Mouse (Mus musculus): ENCODE measurements around the gene Fn3k. TPM values are rescaled to one million over a fixed set of nuclear protein-coding genes. Genes with fewer than 3 reads are reported as not detected.

Gene Fn3k
- total RNA-seq, 2 experiments from 2014 or later = 17.3 to 22.8 TPM

DNA sequence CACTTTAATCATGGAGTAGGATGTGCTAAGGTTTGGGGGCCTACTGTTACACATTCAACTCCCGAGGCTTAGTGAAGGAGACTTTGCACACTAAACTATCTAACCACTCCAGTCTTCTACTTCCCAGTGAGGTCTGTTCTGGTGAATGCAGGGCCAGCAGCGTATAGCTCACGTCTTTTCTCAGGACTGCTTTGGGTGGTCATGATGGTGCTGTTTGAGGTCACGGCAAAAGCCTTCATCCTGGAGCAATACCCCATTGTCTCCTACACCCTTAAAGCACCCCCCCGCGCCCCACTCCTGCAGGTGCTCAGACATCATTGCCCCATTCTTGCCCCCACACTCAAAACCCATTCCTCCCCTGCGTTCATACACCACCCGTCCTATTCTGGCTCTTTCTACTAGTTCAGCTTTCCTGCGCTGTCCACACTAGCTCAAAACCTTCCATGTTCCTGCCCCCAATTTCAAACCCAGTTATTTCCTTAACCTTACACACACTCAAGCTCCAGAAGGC lies 16.6 kb downstream of the Fn3k start:
- intact Hi-C loops (cut with DNase I) = no loop called here
- DNase-seq = no peak

GRCm38 (mm10) chr11:121451753-121452635 lies 17.3 kb downstream of the Fn3k start, which contains the start of gene Tbcd:
Tbcd (plus strand) TSS chr11:121451949.
- intact Hi-C loops (cut with DNase I) = no loop called here
- peak; percentile 95 to 97 for DNase-seq

GRCm38 (mm10) chr11:121457874-121458273 lies 23.2 kb downstream of the Fn3k start:
- no peak for DNase-seq
- intact Hi-C loops (cut with DNase I) = no loop called here

DNA sequence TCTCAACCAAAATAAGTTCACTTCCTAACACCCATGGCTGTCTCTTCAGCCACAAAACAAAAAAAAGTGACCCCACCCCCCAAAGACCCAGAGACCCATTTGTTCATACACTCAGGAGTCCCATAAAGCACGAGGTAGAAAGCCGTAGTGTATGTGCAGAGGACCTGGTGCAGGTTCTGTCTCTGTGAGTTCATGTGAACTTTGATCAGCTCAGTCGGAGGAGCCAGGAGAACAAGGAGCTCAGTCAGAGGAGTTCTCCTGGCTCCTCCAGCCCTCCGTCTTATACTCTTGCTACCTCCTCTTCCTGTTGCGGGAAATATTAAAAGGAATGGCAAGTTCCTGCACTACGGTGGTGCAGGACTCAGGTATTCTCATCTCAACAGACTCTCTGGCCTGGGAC lies 32.7 kb downstream of the Fn3k start:
- intact Hi-C loops (cut with DNase I) = no loop called here
- DNase-seq = no peak

DNA sequence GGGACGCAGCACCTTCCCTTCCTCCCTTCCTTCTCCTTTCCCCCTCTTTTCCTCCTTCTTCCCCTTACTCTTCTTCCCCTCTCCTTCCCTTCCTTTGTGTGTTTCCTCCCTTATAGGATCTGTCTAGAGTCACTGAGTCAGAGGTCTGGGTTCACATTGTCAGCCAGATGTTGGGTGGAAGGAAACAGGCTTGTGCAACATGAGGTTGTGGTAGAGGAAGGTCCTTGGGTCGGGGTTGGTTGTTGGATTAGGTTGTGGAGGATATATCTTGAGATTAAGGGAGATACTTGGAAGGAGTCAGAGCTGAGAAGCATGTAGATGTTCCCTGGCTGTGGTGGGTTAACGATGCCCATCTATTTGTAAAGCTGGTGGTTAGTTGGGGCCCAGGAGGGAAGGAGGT lies 40.1 kb downstream of the Fn3k start:
- no peak for DNase-seq
- intact Hi-C loops (cut with DNase I) = loop anchor here (5.0 kb wide), 1 partner anchor 177 kb away; no protein-coding TSS in a partner anchor

DNA sequence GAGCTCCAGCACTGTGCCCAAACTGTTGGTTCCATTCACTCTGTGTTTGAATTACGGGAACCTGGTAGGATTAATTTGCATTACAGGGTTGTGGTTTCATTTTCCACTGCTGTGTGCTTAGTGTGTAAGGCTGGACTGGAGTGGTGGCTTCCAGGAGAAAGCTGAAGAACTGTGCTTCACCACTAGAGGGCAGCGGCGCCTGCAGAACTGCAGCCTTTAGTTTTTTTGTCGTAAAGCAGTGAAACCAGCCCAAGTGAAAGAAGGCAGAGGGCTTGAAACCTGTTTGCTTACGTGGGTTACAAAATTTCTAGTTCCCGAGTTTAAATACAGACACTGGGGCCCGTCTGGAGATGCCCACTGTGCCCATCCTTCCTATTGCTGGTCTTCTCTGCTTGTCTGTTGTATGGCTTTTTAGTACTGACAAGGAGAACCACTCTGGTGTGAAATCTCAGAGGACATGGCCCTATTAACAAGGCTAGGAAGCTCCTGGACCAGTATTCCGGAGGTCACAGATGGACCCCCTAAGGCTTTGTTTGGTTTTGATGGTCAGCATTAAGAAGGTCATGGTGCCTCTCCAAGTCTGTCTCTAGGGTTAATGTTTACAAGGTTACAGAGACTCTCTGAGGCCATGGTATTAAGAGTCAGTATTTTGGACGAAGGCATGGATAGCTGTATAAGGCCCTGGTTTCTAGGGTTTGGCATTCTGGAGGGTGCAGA lies 41.1 kb downstream of the Fn3k start:
- intact Hi-C loops (cut with DNase I) = loop anchor here (1.0 to 5.0 kb wide), 2 partner anchors 176 to 332 kb away; no protein-coding TSS in a partner anchor
- DNase-seq = peak; percentile 74 to 85

DNA sequence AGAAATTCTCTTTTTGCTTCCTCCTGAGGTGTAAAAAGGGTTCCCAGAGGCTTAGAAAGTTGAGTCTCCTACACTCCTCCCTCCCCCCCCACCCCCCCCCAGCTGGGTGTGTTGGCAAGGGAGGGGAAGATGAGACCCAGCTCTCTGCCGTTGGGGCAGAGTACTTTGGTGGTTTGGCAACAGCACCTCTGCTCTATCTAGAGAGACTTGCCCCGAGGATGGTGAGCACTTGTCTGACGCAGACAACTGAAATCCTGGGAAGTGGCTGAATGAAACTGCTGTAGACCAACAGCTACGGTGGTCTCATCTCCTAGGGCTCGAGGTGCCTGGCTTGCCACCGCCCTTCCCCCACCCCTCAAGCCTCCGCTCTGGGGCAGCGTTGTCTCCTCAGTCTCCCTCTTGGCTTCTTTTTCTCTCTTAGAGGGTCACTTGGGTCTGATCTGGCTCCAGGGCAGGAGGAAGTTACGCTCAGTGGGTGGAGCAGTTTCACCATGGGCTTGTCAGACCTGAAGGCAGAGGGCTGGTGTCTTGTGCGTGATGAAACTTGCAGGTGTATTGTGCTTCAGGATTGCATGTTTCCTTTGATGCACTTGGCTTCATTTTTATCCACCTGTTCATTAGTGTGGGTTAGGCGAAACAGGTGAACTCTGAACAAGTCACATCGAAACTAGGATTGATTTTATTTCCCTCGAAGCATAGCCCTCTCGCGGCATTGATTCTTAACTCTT lies 44.9 kb downstream of the Fn3k start:
- intact Hi-C loops (cut with DNase I) = loop anchor here (5.0 kb wide), 1 partner anchor 173 kb away; no protein-coding TSS in a partner anchor
- DNase-seq = no peak

GRCm38 (mm10) chr11:121481129-121481528 lies 46.4 kb downstream of the Fn3k start:
- intact Hi-C loops (cut with DNase I) = no loop called here
- no peak for DNase-seq

DNA sequence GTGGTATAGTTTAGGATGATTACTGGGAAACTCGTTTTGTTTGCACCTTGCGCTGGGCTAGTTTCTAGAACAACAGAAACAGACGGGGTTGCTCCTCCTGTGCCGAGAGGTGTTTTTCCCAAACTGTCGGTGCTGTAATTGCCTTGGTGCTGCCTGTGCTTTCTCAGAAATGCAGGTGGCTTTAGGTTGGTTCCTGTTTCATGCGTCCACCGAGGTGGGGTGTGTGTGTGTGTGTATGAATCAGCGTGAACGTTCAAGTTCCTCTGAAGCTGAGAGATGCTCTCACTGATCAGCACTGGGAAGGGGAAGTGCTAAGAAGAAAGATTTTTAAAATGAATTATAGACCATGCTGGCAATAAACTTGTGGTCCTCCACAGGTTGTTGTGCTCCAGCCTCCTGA lies 51.2 kb downstream of the Fn3k start:
- DNase-seq = no peak
- intact Hi-C loops (cut with DNase I) = no loop called here

- DNase-seq = no peak
- intact Hi-C loops (cut with DNase I) = no loop called here
These were observed 55.9 kb downstream of the Fn3k start for GRCm38 (mm10) chr11:121490651-121491050.

Small RNA genes lying within 50 kb of the gene (microRNA-seq; reads per million reads assigned to microRNA genes)
- gene Mir7236 = 0 reads per million in 2 experiments

Other genes with a start within 250 kb of the Fn3k start
- 10 to 100 TPM; 12.7 to 15.1 TPM for gene Hexdc, start 230.5 kb upstream of the Fn3k start, total RNA-seq (2021)
- gene Ogfod3, start 230.2 kb upstream of the Fn3k start, total RNA-seq (2021) = 10 to 100 TPM; 18.3 to 19.4 TPM
- 10 to 100 TPM in 1 of 2 experiments, 1 to 10 TPM in 1; 9.3 to 12.6 TPM for gene Cybc1, start 205.6 kb upstream of the Fn3k start, total RNA-seq (2021)
- 10 to 100 TPM; 75.8 to 93.3 TPM for gene Narf, start 197.7 kb upstream of the Fn3k start, total RNA-seq (2021)
- 10 to 100 TPM; 23.3 to 27.6 TPM for gene Foxk2, start 174.9 kb upstream of the Fn3k start, total RNA-seq (2021)
- 10 to 100 TPM; 53.0 to 54.0 TPM for gene Wdr45b, start 80.5 kb upstream of the Fn3k start, total RNA-seq (2021)
- gene Rab40b, start 46.7 kb upstream of the Fn3k start, total RNA-seq (2021) = 1 to 10 TPM; 2.1 to 2.8 TPM
- 1 to 10 TPM; 6.0 to 8.3 TPM for gene Fn3krp, start 13.5 kb upstream of the Fn3k start, total RNA-seq (2021)
- 10 to 100 TPM; 18.9 to 19.9 TPM for gene Tbcd, start 17.0 kb downstream of the Fn3k start, total RNA-seq (2021)
- under 1 TPM in 1 of 2 experiments, not detected in 1; 0.07 TPM for gene Zfp750, start 84.4 kb downstream of the Fn3k start, total RNA-seq (2021)
- gene B3gntl1, start 238.2 kb downstream of the Fn3k start, total RNA-seq (2021) = 1 to 10 TPM; 3.5 to 5.5 TPM

Measured in heart, postnatal 10 days (tissue).